Mouse (Mus musculus) embryonic facial prominence, embryonic 10.5 days (tissue): ENCODE measurements at regions not wholly inside any gene's neighbourhood (a gene's known extent, or its start where the extent isn't known, plus 50 kb on each side); places are given as distances from the start of the nearest gene placed in this dataset.

Experiments
- DNase-seq: peaks from one replicate; pipeline ENCODE4 v3.0.0-alpha.2; 2017; ENCODE audit warnings: low spot score
- H3K27ac ChIP-seq: fragments of 300-500 bp; sonication (generic); replicated peaks from 2 replicates; pipeline ENCODE4 v1.5.1; 2016; ENCODE audit warnings: mild to moderate bottlenecking
- H3K27me3 ChIP-seq: fragments of 300-500 bp; sonication (generic); replicated peaks from 2 replicates; pipeline ENCODE4 v1.6.1; 2016; ENCODE audit warnings: low read depth, mild to moderate bottlenecking; ENCODE audit not compliant: poor library complexity, severe bottlenecking
- H3K36me3 ChIP-seq: fragments of 300-500 bp; sonication (generic); replicated peaks from 2 replicates; pipeline ENCODE4 v1.6.1; 2016; ENCODE audit warnings: mild to moderate bottlenecking, moderate library complexity
- H3K4me1 ChIP-seq: fragments of 300-500 bp; sonication (generic); 2 replicates; pipeline ENCODE4 v1.6.1; 2016
- H3K4me3 ChIP-seq: fragments of 300-500 bp; sonication (generic); 2 replicates; pipeline ENCODE4 v1.5.1; 2016; ENCODE audit warnings: mild to moderate bottlenecking, moderate library complexity
- H3K9me3 ChIP-seq: fragments of 300-500 bp; sonication (generic); 2 replicates; pipeline ENCODE4 v1.6.1; 2016; ENCODE audit warnings: mild to moderate bottlenecking
- WGBS: fragments of 180-500 bp; shearing (Covaris S2); methylation state at CpG from one replicate; pipeline ENCODE4 v1.1.7; 2016; 5-methylcytosine and 5-hydroxymethylcytosine counted together

DNA sequence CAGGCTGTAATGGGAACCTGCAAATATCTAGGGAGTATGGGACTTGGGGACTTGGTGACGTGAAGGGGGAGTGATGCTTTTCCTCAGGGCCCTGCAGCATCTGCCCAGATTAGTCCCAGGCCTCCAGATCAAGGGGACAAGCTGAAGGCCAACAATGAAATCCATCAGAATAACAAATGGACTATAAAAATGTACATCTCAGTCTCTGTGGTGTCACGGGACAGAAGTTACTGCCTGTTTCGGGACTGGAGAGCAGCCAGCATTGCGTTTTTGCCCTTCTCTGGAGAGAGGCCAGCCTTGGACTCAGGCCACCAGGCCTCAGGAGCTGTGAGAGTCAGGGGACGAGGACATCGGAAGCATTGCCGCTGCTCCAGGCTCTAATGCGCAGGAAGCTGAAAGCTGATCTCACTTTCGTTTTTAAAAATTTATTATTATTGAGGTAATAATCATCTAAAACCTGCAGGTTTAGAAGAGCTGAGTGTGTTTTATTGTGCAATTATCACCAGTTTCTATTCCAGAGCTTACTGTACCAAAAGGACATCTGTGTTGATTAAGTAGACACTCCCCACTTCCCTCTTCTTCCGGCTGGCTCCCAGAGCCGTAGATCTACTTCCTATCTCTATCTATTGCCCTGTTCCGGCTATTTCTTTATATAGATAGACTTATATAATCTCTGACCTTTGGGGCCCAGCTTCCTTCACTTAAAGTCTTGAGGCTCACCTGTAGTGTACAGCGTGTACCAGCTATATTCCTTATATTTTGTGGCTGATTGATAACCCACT lies 403.0 kb upstream of the Gm6657 start:
- H3K36me3 ChIP-seq: no peaks in the 10 kb centered on the region
- peaks cover 15% of the 10 kb centered on the region for H3K4me1 ChIP-seq
- no peaks in the 10 kb centered on the region for H3K9me3 ChIP-seq
- peaks cover 26% of the 10 kb centered on the region for H3K27me3 ChIP-seq
- WGBS: 90% methylated on average over 13 of the region's 13 CpGs
- DNase-seq: no peak
- no peak overlapping the region for H3K4me3 ChIP-seq
- no peak overlapping the region for H3K27ac ChIP-seq

DNA sequence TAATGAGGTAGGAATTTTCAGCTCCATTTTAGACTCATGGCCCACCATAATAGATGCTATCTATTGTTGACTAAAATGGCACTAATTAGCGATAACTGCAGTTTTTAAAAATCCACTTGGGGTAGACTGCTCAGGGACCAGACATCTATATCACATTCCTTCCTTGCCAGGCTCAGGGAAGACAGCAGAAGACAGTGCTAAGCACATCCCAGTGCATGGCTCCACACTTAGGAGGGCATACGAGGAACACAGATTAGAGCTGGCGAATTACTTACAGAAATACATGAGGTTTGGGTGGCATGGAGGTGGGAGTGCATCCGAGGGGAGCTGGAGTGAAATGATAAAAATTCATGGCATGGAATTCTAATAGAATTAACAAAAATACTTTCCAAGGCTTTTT lies 395.5 kb upstream of the Gm6657 start:
- H3K4me1 ChIP-seq: peaks cover 8% of the 10 kb centered on the region
- no peaks in the 10 kb centered on the region for H3K27me3 ChIP-seq
- 91% methylated on average over 4 of the region's 4 CpGs for WGBS
- no peaks in the 10 kb centered on the region for H3K9me3 ChIP-seq
- no peaks in the 10 kb centered on the region for H3K36me3 ChIP-seq
- H3K4me3 ChIP-seq: no peak overlapping the region
- no peak for DNase-seq
- H3K27ac ChIP-seq: no peak overlapping the region

DNA sequence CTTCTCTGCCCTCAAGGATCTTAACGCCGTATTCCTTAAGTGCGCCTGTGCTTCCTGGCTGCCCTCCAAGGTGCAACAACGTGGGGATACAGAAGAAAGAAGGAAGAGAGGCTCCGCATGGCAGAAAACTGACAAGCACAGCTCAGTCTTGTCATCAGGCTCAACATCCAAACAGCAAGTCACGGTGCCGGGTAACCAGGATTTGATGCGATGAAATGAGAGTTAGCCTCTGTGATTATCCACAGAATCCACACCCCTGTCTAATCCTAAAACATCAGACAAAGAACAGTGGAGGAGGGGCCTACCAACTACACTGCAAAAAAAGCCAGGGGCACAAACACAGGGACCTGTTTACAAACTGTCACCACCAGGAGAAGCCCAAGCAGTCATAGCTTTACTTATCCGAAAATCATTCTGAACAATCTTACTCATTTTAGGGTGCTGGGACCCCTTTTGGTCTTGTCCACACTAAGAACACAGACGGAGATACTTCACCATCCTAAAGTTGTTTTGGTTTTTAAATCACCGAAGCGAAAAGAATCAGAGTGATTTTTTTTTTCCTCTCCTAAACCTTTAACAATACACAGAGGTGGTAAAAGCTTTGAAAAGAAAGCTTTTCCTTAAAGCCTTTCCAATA lies 394.8 kb upstream of the Gm6657 start:
- H3K36me3 ChIP-seq: no peaks in the 10 kb centered on the region
- no peaks in the 10 kb centered on the region for H3K9me3 ChIP-seq
- peaks cover 8% of the 10 kb centered on the region for H3K4me1 ChIP-seq
- H3K4me3 ChIP-seq: no peak overlapping the region
- WGBS: 67% methylated on average over 12 of the region's 12 CpGs
- no peak for DNase-seq
- no peaks in the 10 kb centered on the region for H3K27me3 ChIP-seq
- H3K27ac ChIP-seq: no peak overlapping the region

DNA sequence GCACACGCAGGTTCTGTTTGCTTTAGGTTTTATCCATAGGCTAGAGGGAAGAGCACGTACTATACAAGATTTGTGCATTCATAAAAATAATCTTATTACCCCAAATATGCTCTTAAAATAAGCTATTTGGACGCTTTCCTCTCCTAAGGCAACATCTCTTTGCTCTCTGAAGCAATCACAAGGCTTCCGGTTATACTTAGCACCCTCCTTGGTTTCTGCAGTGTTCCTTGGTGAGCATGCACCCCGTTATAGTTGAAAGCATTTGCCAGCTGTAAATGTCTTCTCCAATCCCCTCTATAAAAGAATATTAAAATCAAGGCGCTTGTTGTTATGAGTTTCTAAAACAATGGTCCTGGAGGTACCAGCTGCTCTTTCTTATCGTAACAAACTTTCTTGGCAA lies 386.4 kb upstream of the Gm6657 start:
- H3K36me3 ChIP-seq: no peaks in the 10 kb centered on the region
- no peaks in the 10 kb centered on the region for H3K4me1 ChIP-seq
- no peaks in the 10 kb centered on the region for H3K27me3 ChIP-seq
- 91% methylated on average over 7 of the region's 7 CpGs for WGBS
- no peak overlapping the region for H3K4me3 ChIP-seq
- H3K9me3 ChIP-seq: no peaks in the 10 kb centered on the region
- no peak overlapping the region for H3K27ac ChIP-seq
- DNase-seq: no peak

DNA sequence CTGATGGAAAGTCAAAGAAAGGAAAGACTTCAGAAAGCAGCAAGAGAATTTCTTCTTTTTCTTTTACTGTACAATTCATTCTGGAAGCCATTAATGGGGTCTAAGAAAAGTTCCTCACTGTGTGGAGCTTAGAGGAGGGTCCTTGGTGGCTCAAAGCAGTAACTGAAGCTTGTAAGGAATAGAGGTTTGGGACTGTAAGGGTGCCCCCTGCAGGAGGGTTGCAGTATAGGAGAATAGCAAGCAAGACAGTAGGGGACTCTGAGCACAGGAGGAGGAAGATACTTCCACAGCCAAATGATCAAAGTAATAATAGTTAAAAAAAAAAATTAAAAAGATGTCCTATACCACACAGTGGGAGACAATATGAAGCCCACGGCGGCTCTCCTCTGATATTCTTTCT lies 382.8 kb upstream of the Gm6657 start:
- H3K9me3 ChIP-seq: no peaks in the 10 kb centered on the region
- no peak overlapping the region for H3K27ac ChIP-seq
- DNase-seq: peak; percentile 59
- H3K27me3 ChIP-seq: no peaks in the 10 kb centered on the region
- no peak overlapping the region for H3K4me3 ChIP-seq
- no peaks in the 10 kb centered on the region for H3K36me3 ChIP-seq
- 50% methylated on average over 2 of the region's 2 CpGs for WGBS
- 0 out of 2 replicates have a peak, but pooled peaks cover 4% of the 10 kb centered on the region for H3K4me1 ChIP-seq

DNA sequence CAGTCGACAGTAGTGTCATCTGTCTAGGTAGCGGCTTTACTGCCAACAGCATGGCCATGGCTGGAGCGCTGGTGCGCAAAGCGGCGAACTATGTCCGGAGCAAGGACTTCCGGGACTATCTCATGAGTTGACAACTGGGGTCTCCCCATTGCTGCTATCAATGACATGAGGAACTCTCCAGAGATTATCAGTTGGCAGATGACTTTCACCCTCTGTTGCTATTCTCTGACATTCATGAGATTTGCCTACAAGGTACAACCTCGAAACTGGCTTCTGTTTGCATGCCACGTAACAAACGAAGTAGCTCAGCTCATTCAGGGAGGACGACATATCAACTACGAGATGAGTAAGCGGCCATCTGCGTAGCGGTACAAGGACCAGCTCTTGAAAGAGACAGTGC lies 374.6 kb upstream of the Gm6657 start:
- 95% methylated on average over 16 of the region's 16 CpGs for WGBS
- Histone ChIP-seq H3K27me3 (no peaks in the 10 kb centered on the region), H3K9me3 (no peaks in the 10 kb centered on the region)

DNA sequence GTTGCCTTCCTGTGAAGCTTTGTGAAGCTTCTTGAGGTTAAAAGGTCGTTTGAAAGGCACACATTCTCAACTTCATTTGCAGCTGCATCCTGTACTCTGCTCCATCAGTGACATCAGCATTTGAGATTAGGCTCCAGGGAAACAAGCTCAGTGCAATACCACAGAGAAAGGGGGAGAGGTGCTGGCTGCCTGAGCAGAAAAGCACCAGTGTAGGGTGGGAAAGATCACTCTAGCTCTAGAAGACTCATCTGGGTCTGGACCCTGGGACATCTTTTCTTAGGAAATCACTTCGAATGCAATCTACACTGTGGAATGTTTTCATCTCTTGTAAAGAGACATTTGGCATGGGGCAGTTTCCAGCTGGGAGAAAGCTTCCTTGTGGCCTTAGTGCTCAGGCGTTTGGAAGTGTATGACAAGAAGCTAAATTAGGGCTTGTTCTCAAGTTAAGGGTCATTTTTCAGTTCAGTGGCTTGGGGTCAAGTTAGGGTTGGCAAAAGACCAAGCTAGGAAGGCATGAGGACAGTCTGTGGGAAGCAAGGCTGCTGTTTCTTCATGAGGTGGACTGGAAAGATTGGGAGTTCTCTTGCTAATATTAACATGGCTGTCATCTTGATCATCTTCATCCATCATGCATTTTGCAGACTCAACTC lies 370.5 kb upstream of the Gm6657 start:
- no peaks in the 10 kb centered on the region for H3K9me3 ChIP-seq
- 53% methylated on average over 3 of the region's 3 CpGs for WGBS
- H3K36me3 ChIP-seq: no peaks in the 10 kb centered on the region
- H3K4me1 ChIP-seq: no peaks in the 10 kb centered on the region
- no peaks in the 10 kb centered on the region for H3K27me3 ChIP-seq
- H3K27ac ChIP-seq: no peak overlapping the region
- H3K4me3 ChIP-seq: no peak overlapping the region
- DNase-seq: no peak

More for the DNA sequence above, 374.6 kb upstream of the Gm6657 start:
- no peak for DNase-seq
- Histone ChIP-seq H3K4me1 (0 out of 2 replicates have a peak, but pooled peaks cover 4% of the 10 kb centered on the region), H3K36me3 (no peaks in the 10 kb centered on the region), H3K4me3 (no peak overlapping the region), H3K27ac (no peak overlapping the region)

DNA sequence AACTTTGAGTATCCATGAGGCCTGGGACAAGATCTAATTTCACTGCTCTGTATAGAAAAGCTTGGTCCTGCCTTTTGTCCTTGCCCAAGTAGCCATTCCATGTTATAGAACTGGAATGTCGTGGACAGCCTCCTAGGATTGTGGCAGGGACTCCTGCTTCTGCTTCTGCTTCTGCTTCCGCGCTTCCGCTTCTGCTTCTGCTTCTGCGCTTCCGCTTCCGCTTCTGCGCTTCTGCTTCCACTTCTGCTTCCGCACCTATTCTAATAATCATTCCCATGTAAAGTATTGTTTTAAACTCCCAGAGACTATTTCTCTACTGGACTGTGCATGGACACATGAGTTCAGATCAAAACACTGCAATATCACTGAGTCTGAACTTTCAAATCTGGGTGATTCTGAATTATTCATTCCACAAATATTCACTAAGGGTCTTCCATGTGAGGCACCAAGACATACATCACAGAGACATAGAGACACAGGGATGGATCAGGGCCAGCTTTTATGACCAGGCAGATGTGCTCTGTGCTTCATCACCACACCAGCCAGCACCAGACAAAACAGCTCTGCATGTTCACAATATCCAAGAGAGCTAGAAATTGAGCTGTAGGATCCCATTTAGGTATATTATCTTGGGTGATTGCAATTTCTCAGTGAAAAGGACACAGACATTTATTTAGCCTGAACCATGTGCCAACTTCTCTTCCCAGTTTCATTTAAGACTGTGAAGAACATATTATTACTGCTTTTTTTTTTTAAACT lies 360.5 kb upstream of the Gm6657 start:
- Histone ChIP-seq H3K9me3 (no peaks in the 10 kb centered on the region), H3K27ac (no peak overlapping the region), H3K4me3 (no peak overlapping the region), H3K27me3 (no peaks in the 10 kb centered on the region), H3K36me3 (no peaks in the 10 kb centered on the region), H3K4me1 (no peaks in the 10 kb centered on the region)
- DNase-seq: no peak
- WGBS: 92% methylated on average over 9 of the region's 9 CpGs

DNA sequence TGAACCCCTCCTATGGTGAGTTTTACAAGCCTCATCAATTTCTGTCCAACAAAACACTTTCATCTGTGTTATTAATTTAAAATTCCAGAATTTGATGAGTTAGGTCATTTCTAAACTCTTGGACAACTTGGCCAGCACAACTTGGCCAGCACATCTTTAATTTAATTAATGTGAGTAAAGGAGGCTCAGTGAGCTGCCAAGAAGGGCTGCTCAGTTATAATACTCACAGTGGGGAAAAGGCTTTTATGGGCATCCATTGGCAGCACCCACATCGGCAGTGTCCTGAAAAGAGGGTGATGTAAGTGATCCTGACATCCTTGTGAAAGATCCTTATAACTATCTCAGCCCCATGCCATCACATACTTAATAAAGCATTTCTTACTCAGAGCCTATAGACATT lies 359.2 kb upstream of the Gm6657 start:
- 89% methylated on average over 1 of the region's 1 CpGs for WGBS

DNA sequence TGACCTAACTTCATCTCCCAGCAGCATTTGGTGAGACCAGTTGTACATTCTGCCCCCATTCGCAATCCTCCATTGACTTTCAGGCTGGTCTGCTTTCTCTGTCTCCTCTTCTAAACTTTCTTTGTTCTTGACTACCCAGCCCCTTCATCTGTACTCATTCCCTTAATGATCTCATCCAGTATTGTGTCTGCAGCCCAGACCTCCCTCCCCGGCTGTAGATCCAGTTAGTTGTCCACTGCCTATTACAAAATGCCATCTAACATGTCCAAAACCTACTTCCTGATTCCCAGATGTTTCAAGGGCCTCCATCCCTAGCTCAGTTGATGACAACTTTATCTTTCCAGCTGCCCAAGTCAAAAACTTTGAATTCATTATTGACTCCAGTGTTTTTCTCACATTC lies 357.8 kb upstream of the Gm6657 start:
- no peak for DNase-seq
- Histone ChIP-seq H3K27ac (no peak overlapping the region), H3K36me3 (no peaks in the 10 kb centered on the region), H3K4me1 (no peaks in the 10 kb centered on the region), H3K9me3 (no peaks in the 10 kb centered on the region), H3K27me3 (no peaks in the 10 kb centered on the region), H3K4me3 (no peak overlapping the region)
- WGBS: 76% methylated on average over 2 of the region's 2 CpGs

More for the DNA sequence above, 359.2 kb upstream of the Gm6657 start:
- H3K4me3 ChIP-seq: no peak overlapping the region
- H3K36me3 ChIP-seq: no peaks in the 10 kb centered on the region
- H3K27ac ChIP-seq: no peak overlapping the region
- no peak for DNase-seq
- H3K9me3 ChIP-seq: no peaks in the 10 kb centered on the region
- H3K27me3 ChIP-seq: no peaks in the 10 kb centered on the region
- H3K4me1 ChIP-seq: no peaks in the 10 kb centered on the region

DNA sequence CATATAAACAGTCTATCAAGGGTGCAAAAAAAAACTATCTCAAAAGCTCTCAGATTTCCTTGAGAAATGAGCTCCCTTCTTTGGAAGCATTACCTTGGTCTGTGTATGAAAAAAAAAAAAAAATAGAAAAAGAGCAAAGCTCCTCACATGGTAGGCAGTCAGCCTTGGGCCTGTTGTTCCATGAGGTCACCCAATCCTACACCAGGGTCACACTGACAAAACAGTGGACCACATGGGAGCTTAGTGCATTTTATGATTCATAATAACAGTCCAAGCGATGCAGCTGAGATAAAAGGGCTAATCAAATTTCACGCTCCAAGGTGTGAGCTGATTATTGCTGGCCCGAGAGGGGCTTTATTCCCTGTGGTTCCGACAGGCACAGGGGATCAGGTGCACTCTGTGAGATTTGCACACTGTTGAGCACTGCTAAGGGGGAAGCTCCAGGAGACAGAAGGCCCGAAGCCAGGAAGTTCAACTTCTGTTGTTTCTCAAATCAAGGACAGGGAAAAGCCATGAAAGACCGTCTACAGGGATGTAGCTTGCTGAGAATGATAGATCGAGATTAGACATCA lies 352.1 kb upstream of the Gm6657 start:
- H3K36me3 ChIP-seq: no peaks in the 10 kb centered on the region
- no peak overlapping the region for H3K27ac ChIP-seq
- DNase-seq: no peak
- H3K9me3 ChIP-seq: no peaks in the 10 kb centered on the region
- no peaks in the 10 kb centered on the region for H3K4me1 ChIP-seq
- WGBS: 74% methylated on average over 7 of the region's 7 CpGs
- no peaks in the 10 kb centered on the region for H3K27me3 ChIP-seq
- no peak overlapping the region for H3K4me3 ChIP-seq
